Mouse (Mus musculus) ES-CJ7 (cell line): ENCODE measurements around the gene Olfr1039.
A peak's percentile ranks its signal among the peaks of the same experiment; 100 is the strongest.
"Not testable (repeated sequence)": the region's sequence is repeated elsewhere in the genome, so short reads cannot be mapped to it uniquely, and the experiment has no call there.

Experiments
- DNase-seq: peaks from one replicate; pipeline ENCODE4 v3.0.0; 2011; ENCODE audit warnings: low read depth, low spot score

Olfr1039 gene

DNA sequence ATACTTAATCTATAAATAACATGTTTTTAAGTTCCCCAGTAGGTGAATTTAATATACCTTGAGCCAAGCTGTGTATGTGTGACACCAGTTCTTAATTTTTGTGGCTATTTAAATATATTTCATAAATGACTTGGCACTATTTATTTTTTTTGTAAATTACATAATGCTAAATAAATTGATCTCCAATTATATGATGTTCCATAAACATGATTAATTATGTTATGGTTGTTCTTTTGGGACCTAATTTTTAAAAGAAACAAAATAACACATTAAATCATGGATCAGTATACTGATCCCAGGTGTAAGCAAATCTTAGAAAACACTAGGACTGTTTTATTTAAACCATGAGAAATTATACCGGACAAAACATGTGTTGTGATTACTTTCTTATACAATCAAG, at the start of gene Olfr1039:
Gene Olfr1039, minus strand, starts transcription at position 101 of the 400 bp plus-strand sequence.
- no peak for DNase-seq

DNA sequence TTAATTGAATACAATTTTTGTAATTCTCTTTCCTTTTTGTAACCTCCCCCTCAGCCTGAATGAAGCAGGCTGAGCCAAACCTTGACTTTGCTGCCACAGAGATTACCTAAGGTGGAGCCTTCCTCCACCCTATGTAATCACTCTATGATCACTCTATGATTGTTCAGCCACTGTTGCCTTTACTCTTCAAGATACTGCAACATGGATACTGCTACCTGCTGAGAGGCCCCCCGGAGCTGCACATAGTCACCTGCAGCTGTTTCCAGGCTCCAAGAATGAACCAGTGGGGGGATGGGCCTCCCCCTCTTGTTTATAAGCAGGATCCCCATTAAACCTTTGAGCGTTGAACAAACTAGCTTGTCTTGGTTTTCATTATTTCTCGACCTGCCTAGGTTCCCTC, 44.2 kb upstream of the Olfr1039 start:
- peak; percentile 75 for DNase-seq

DNA sequence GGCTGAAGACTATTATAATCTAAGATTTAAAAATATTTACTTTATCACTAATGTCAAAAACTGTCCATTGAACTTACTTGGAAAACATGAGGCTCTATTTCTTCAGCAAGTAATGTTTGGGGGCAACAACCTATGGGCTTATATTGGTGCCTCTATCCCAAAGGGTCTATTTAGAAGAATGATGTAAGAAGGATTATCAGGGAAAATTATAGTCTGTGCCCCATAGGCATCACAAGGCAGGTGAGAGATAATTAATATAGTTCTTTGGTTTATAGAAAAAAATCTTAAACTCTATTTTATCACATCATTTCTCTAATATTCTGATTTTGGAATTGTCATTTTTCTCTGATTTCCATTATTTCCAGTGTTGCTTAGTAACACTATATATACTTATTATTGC, 42.0 kb upstream of the Olfr1039 start, which contains the start of gene Olfr1044:
Gene Olfr1044, minus strand, starts transcription at position 101 of the 400 bp plus-strand sequence.
- DNase-seq = no peak

DNA sequence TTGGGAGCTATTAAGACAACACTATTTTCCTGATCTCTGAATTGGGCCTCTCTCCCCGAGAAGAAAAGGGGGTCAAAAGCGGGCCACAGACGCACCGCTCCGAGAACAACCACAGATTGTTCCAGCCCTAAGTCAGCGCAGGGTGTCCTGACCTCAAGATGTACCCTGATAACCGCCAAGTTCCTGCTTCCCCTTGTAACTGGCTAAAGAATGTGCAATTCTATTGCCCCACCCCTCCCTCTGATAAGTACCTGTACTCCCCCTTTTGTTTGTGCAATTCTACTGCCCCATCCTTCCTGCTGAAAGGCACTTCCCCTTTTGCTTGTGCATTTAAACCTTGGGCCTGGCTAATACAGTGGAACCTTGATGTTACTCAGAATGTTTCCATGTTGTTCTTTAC, 39.7 kb upstream of the Olfr1039 start:
- peak; percentile 80 for DNase-seq

DNA sequence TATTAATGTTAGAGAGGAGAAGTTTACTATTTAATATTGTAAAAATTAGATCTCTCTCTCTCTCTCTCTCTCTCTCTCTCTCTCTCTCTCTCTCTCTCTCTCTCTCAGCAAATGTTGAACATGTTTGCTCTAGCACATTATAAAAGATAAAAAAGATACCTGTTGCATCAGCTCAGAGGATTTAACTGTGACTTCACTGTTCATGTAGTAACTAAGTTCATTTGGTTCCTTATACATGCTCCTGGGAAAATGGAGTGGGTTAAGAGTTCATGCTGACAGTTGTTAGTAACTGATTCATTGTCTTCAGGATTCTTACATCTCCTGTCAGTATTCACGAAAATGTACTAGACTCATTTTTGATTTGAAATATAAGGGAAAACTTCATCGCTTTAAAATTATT, 31.7 kb upstream of the Olfr1039 start, which contains the start of gene Olfr1043:
Gene Olfr1043, minus strand, starts transcription at position 101 of the 400 bp plus-strand sequence.
- no peak for DNase-seq

DNA sequence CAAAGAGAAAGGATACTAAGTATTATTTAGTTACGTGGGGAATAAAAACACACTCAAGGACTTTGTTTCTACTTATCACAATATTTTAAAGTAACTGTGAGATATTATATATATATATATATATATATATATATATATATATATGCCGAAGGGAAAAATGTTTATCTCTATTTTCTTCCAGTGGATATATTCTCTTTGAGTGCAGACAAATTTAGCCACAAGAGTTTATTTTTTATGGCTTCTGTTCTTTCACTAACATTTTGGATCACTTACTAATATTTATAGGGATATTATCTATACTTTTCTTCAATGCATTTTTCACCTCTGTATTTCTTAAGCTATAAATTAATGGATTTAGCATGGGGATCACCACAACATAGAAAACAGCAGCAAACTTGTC, 26.0 kb upstream of the Olfr1039 start, which contains the start of gene Olfr1042:
Gene Olfr1042, minus strand, starts transcription at position 101 of the 400 bp plus-strand sequence.
- DNase-seq = no peak

DNA sequence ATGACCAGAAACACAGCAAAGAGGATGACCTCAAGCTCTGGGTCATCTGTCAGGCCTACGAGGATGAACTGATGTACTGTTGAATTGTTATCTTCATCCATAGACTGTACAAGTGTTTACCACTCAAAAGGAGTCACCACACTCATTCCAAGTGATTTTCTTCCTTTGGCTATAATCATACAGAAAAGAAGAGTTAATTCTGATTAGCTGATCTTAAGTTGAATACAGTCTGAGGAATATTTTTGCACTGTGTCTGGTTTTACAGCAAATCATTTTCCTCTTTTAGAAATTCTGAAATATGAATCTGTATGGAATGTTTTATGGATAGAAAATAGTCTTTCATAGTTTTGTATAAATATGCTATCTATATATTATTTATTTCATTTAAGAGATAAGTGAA, 10.9 kb upstream of the Olfr1039 start, which contains the start of gene Olfr1040:
Gene Olfr1040, minus strand, starts transcription at position 101 of the 400 bp plus-strand sequence.
- no peak for DNase-seq

DNA sequence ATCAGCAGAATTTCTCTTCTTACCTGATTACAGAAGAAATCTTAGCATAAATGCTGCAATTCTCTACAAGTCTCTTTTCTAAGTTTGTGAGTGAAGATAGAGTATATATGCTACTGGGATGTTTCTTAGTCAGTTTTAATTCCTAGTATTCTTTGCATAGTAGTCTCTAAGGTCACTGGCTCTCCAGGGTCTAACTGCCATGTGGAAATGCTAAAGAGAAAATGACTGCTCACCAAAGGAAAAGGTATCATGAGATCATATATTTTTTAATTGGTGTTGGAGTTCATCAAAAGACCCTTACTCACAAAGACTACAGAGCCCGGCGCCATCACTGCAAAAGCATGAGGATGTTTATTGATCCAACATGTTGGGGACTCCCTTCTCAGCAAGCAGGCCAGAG, 48.4 kb downstream of the Olfr1039 start, which contains the start of gene Olfr1037:
Gene Olfr1037, minus strand, starts transcription at position 101 of the 400 bp plus-strand sequence.
- no peak for DNase-seq

DNA sequence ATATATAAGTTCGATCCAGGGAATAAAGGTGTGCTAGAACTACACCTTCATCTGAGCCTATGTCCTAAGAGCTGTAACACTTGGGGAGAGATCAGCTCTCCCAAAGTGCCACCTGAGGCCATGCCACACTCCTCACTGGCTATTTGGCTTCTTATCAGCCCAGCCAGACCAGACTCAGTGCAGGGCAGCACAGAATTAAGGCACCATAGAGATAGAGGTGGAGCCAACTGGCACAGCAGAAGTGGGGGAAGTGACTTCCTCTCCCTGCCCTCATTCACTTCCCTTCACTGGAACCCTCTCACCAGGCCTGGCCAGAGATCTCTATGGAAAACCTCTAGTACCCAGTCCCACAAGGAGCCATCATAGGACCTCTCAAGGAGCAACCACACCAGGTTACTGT, 55.2 kb downstream of the Olfr1039 start:
- DNase-seq = not testable (repeated sequence)
